Mouse (Mus musculus) heart, postnatal 0 days (tissue): ENCODE results near the gene Slc25a23.

Source experiments
- CTCF ChIP-seq: IDR thresholded peaks from 2 replicates; pipeline ENCODE4 v1.5.1; 2016; ENCODE audit warnings: antibody characterized with exemption, control low read depth, low read depth
- EP300 ChIP-seq: IDR thresholded peaks from 2 replicates; pipeline ENCODE4 v1.6.1; 2016; ENCODE audit warnings: antibody characterized with exemption, low read depth

DNA sequence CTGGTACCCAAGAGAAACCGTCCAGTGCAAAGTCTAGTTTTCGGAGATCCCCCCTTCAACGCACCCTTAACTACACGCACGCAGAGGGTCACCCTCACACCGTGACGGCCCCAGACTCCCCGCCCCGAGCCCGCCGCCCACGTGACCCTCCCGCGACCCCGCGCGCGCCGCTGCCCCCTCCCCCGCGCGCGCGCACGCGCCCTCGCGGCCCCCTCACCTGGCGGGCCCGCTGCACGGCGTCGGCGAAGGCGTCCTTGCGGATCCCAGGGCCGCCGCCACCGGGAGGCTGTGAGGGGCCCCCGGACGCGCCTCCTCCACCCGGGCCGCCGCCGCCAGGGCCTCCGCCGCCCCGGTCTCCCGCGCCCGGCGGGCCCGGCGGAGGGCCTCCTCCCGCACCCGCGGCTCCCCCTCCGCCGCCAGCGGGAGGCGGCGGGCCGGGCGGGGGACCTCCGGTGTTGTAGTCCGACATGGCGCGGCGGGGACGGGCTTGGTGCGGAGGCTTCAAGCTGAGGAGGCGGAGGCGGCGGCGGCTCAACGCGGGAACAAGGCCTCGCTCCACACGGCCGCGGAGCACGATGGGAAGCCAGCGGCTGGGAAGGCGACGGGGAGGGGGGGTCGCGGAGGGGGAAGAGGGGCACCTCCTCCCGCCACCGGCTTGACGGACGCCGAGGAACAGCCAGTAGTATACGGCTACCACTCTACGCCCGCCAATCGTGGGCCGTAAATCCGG, 28.6 kb downstream of the Slc25a23 start, which contains the start of gene Khsrp:
- TF ChIP-seq CTCF (no peak), EP300 (no peak)
